Mouse (Mus musculus): ENCODE measurements at regions not wholly inside any gene's neighbourhood (a gene's known extent, or its start where the extent isn't known, plus 50 kb on each side); places are given as distances from the start of the nearest gene placed in this dataset.

DNA sequence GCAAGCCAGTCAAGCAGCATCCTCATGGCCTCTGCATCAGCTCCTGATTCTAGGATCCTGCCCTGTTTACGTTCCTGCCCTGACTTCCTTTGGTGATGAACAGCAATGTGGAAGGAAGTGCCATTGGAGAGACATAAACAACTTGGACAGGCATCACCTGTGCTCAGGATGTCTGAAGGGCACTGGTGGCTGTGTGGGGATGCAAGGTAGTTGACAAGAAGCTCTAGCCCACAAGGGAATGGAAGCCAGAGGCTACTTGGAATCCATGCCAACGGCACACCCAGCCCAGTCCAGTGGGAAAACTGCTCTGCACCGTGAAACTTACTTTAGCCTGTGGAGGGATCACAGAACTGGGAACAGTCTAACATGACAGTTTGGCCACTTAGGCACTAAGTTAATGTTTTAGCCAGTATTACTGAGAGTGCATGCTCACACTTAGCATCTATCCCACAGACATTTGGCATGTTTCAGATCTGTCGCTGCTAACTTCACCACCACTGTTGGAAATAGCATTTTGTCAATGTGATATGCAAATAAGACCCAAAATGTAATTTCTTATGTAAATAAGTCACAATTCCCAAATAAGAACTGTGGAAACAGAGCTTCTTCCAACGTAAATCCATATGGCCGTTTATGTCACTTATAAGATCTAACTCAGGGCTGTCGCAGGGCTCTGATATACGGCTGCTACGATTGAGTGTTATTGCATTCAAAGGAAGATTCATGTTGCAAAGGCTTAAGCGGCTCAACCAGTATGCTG lies 223.5 kb upstream of the Tcerg1l start:
- H3K9me3 ChIP-seq (replicated peaks) = no peaks in the 10 kb centered on the region
- H3K9ac ChIP-seq = no peak overlapping the region
- no peak overlapping the region for H3K27ac ChIP-seq
- no peak; the same call in 1 of the 2 replicates for ATAC-seq
- no peak overlapping the region for H3K4me3 ChIP-seq
- no peak overlapping the region for H3K4me2 ChIP-seq
- no peaks in the 10 kb centered on the region for H3K36me3 ChIP-seq (ENCODE audit: poor library complexity, severe bottlenecking)
- no peaks in the 10 kb centered on the region for H3K27me3 ChIP-seq
- 81% methylated on average over 10 of the region's 10 CpGs for WGBS
- no peaks in the 10 kb centered on the region for H3K4me1 ChIP-seq

DNA sequence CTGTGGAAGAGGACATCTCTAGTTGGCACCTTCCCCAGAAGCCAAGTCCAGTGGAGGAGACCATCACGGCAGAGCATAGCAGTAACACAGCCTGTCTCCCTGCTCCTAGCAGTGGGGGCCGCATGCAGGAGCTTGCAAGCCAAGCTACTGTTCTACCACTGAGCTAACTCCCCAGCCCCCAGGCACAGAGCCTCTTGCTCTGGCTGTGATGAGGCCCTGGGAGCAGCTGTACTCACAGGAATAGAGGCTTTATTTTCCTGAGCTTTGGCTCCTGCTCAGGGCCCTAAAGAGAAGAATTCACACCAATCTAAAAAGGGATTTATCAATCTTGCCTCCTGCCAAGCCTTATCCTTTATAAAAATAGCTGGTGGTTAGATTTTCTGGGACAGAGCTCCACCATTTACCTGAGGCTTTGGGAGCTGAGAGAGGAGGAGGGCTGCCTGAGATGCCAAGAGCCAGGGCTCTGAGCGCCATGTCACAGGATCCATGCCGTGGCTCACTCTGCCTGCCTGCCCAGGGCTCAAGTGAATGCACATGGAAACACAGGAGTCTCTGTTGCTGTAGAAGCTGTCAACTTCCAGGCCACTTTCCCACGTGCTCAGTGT lies 222.7 kb upstream of the Tcerg1l start:
- no peaks in the 10 kb centered on the region for H3K36me3 ChIP-seq (ENCODE audit: poor library complexity, severe bottlenecking)
- no peak overlapping the region for H3K9ac ChIP-seq
- no peak for ATAC-seq
- H3K4me1 ChIP-seq = no peaks in the 10 kb centered on the region
- H3K27me3 ChIP-seq = no peaks in the 10 kb centered on the region
- H3K9me3 ChIP-seq (replicated peaks) = no peaks in the 10 kb centered on the region
- no peak overlapping the region for H3K27ac ChIP-seq
- no peak overlapping the region for H3K4me2 ChIP-seq
- no peak overlapping the region for H3K4me3 ChIP-seq
- 67% methylated on average over 5 of the region's 5 CpGs for WGBS

GRCm38 (mm10) chr7:138616468-138616867 lies 218.9 kb upstream of the Tcerg1l start:
- 70% methylated on average over 2 of the region's 2 CpGs for WGBS
- no peak overlapping the region for H3K9ac ChIP-seq
- no peaks in the 10 kb centered on the region for H3K27me3 ChIP-seq
- H3K4me3 ChIP-seq = no peak overlapping the region
- ATAC-seq = no peak
- no peaks in the 10 kb centered on the region for H3K4me1 ChIP-seq
- no peaks in the 10 kb centered on the region for H3K36me3 ChIP-seq (ENCODE audit: poor library complexity, severe bottlenecking)
- no peaks in the 10 kb centered on the region for H3K9me3 ChIP-seq (replicated peaks)
- no peak overlapping the region for H3K4me2 ChIP-seq
- H3K27ac ChIP-seq = no peak overlapping the region

DNA sequence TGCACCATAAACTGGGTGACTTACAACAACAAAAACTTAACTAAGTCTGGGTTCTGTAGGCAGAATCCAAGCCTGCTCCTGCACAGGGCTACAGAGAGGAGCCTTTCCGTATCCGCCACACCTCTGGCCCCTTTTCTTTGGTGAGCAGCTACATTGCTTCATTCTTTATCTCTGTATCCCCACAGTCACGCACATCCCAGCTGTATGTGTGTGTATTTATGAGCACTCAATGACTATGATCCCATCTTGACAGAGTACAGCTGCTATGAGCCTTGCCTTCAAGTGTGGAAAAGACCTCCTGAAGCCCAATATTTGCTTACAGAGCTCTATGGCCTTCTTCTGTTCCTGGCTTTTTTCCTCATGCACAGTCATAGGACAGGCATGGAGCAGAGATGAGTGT lies 212.1 kb upstream of the Tcerg1l start:
- WGBS = 93% methylated on average over 3 of the region's 3 CpGs
- H3K27me3 ChIP-seq = no peaks in the 10 kb centered on the region
- H3K4me2 ChIP-seq = no peak overlapping the region
- H3K9ac ChIP-seq = no peak overlapping the region
- no peaks in the 10 kb centered on the region for H3K36me3 ChIP-seq (ENCODE audit: poor library complexity, severe bottlenecking)
- no peaks in the 10 kb centered on the region for H3K9me3 ChIP-seq (replicated peaks)
- H3K27ac ChIP-seq = no peak overlapping the region
- H3K4me3 ChIP-seq = no peak overlapping the region
- ATAC-seq = no peak
- H3K4me1 ChIP-seq = peaks cover 21% of the 10 kb centered on the region

DNA sequence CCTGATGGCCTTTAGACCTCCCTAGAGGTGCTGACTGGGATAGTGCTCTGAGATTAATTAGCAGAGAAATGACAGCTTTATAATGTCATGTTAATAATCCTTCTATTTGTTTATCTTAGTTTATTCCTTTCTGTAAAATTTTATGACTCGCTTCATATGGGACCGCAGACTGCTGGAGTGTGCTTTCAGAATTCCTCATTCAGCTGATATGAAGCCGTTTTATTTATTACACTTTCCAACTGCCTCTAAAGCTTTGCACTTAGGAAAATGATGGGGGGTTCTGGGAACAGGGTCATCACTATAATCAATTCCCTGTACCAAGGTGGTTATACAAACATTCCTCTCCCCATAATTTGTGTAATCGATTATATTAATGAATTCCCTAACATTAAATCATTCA lies 211.6 kb upstream of the Tcerg1l start:
- no peak overlapping the region for H3K9ac ChIP-seq
- no peak overlapping the region for H3K4me3 ChIP-seq
- no peak overlapping the region for H3K27ac ChIP-seq
- H3K4me1 ChIP-seq = peaks cover 21% of the 10 kb centered on the region
- WGBS = 90% methylated on average over 4 of the region's 4 CpGs
- no peaks in the 10 kb centered on the region for H3K36me3 ChIP-seq (ENCODE audit: poor library complexity, severe bottlenecking)
- no peaks in the 10 kb centered on the region for H3K27me3 ChIP-seq
- ATAC-seq = no peak
- no peaks in the 10 kb centered on the region for H3K9me3 ChIP-seq (replicated peaks)
- H3K4me2 ChIP-seq = no peak overlapping the region

DNA sequence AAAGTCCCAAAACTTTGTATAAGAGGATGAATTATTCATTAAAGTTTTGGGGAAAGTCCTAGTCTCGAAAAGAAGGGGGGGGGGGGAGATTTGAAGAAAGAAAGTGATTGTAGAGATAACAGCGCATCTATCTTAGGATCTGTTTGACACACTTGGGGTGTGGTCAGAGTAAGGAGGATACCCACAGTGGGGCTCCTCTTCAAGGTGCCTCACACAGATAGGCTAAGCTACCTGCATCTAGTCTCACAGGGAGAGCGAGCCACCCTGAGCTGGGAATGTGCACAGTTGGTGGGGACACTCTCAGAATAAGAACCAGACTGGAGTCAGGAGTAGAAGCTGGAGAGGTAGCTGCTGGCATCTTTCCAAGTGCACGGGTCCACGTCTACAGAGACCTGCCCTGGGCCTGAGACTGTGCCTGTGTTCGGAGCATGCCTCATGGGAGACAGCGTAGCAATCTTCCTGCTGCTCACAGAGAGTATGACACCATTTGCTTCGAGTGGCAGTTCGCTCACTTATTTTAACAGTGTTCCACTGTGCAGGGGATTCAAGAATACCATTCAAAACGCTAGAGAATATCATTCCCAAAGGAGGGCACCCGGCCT lies 208.9 kb upstream of the Tcerg1l start:
- no peak overlapping the region for H3K27ac ChIP-seq

GRCm38 (mm10) chr7:138605923-138606322 lies 208.4 kb upstream of the Tcerg1l start:
- H3K4me1 ChIP-seq = peaks cover 33% of the 10 kb centered on the region
- H3K4me2 ChIP-seq = peak overlapping the region; percentile 3; the same call in 1 of the 2 replicates
- no peak for ATAC-seq
- no peak overlapping the region for H3K4me3 ChIP-seq
- no peak overlapping the region for H3K9ac ChIP-seq
- H3K27ac ChIP-seq = no peak overlapping the region; the same call in 1 of the 2 replicates
- no peaks in the 10 kb centered on the region for H3K9me3 ChIP-seq (replicated peaks)
- H3K36me3 ChIP-seq (ENCODE audit: poor library complexity, severe bottlenecking) = no peaks in the 10 kb centered on the region
- no peaks in the 10 kb centered on the region for H3K27me3 ChIP-seq

More for the DNA sequence above, 208.9 kb upstream of the Tcerg1l start:
- Histone ChIP-seq H3K4me3 (no peak overlapping the region), H3K36me3 (ENCODE audit: poor library complexity, severe bottlenecking) (no peaks in the 10 kb centered on the region), H3K4me2 (no peak overlapping the region), H3K27me3 (no peaks in the 10 kb centered on the region), H3K9ac (no peak overlapping the region), H3K4me1 (peaks cover 28% of the 10 kb centered on the region), H3K9me3 (replicated peaks) (no peaks in the 10 kb centered on the region)
- no peak for ATAC-seq
- WGBS = 42% methylated on average over 11 of the region's 11 CpGs

GRCm38 (mm10) chr7:138601749-138602148 lies 204.2 kb upstream of the Tcerg1l start:
- no peak overlapping the region for H3K4me2 ChIP-seq
- H3K4me1 ChIP-seq = peaks cover 28% of the 10 kb centered on the region
- no peaks in the 10 kb centered on the region for H3K36me3 ChIP-seq (ENCODE audit: poor library complexity, severe bottlenecking)
- WGBS = 58% methylated on average over 4 of the region's 4 CpGs
- no peak overlapping the region for H3K27ac ChIP-seq
- H3K9me3 ChIP-seq (replicated peaks) = no peaks in the 10 kb centered on the region
- ATAC-seq = peak; percentile 53; the same call in 1 of the 2 replicates
- H3K4me3 ChIP-seq = no peak overlapping the region
- no peak overlapping the region for H3K9ac ChIP-seq
- H3K27me3 ChIP-seq = no peaks in the 10 kb centered on the region; the same call in 1 of the 2 replicates

DNA sequence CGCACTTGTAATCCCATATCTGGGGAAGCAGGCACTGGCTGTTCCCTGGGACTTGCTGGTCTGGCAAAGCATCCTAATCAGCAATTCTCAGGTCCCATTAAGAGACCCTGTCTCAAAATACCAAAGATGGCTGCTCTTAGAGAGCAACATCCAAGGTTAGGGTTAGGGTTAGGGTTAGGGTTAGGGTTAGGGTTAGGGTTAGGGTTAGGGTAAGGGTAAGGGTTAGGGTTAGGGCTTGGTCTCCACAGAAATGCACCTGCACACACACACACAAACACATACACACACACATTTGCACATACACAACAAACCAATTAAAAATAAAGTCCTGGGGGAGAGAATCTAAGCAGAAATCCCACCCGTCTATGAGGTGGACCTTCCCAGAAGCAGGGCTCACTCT lies 195.8 kb upstream of the Tcerg1l start:
- WGBS = 86% methylated on average over 2 of the region's 2 CpGs
- H3K9me3 ChIP-seq (replicated peaks) = no peaks in the 10 kb centered on the region
- ATAC-seq = no peak
- H3K27ac ChIP-seq = no peak overlapping the region
- H3K27me3 ChIP-seq = no peaks in the 10 kb centered on the region; the same call in 1 of the 2 replicates
- no peak overlapping the region for H3K9ac ChIP-seq
- no peak overlapping the region for H3K4me3 ChIP-seq
- H3K4me1 ChIP-seq = peaks cover 12% of the 10 kb centered on the region
- no peaks in the 10 kb centered on the region for H3K36me3 ChIP-seq (ENCODE audit: poor library complexity, severe bottlenecking)
- H3K4me2 ChIP-seq = no peak overlapping the region

DNA sequence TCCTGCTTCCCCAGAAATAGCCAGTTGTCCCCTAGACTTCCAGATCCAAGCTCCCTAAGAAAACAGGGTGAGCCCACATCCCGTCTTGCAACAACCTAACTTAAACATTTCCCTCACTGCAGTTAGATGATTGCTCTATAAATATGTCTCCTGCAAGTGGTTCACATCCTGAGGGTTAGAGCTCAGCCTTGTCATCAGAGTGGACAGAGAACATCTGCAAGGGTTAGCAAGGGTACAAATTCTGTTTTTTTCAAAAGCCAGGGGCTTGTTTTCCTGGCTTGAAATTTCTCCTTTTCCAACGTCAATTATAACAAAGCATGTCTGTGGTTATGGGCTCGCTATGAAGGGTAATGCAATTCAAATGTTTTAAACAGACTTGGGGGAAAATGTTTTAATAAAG lies 169.8 kb upstream of the Tcerg1l start:
- Histone ChIP-seq H3K27ac (no peak overlapping the region), H3K36me3 (ENCODE audit: poor library complexity, severe bottlenecking) (no peaks in the 10 kb centered on the region), H3K9ac (no peak overlapping the region), H3K9me3 (replicated peaks) (no peaks in the 10 kb centered on the region), H3K4me1 (no peaks in the 10 kb centered on the region), H3K27me3 (no peaks in the 10 kb centered on the region), H3K4me2 (no peak overlapping the region), H3K4me3 (no peak overlapping the region)
- 90% methylated on average over 3 of the region's 3 CpGs for WGBS
- ATAC-seq = no peak

GRCm38 (mm10) chr7:138551629-138552028 lies 154.1 kb upstream of the Tcerg1l start:
- 0 out of 2 replicates have a peak, but pooled peaks cover 9% of the 10 kb centered on the region for H3K27me3 ChIP-seq
- no peak overlapping the region for H3K4me3 ChIP-seq
- H3K27ac ChIP-seq = no peak overlapping the region
- no peak overlapping the region for H3K9ac ChIP-seq
- WGBS = 80% methylated on average over 10 of the region's 10 CpGs
- H3K4me2 ChIP-seq = no peak overlapping the region
- H3K4me1 ChIP-seq = peaks cover 24% of the 10 kb centered on the region
- H3K9me3 ChIP-seq (replicated peaks) = no peaks in the 10 kb centered on the region
- H3K36me3 ChIP-seq (ENCODE audit: poor library complexity, severe bottlenecking) = no peaks in the 10 kb centered on the region
- ATAC-seq = no peak

DNA sequence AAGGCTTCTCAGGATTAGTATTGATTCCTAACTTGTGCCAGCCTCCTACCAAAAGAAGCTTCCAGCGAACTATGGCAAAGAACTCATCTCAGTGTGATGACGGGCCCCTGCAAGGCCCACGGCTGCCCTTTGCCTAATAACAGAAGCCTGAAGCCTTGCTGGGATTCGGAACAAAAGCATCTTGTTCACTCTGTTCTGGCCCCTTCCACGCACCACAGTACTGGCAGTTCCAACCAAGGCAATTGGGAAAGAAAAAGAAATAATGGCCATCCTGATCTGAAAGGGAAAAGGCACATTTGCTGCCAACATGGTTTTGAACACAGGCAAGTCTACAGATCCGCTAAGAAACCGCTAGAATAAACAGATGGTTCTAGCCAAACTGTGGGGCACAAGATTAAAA lies 150.4 kb upstream of the Tcerg1l start:
- Histone ChIP-seq H3K4me3 (no peak overlapping the region), H3K4me1 (peaks cover 24% of the 10 kb centered on the region), H3K36me3 (ENCODE audit: poor library complexity, severe bottlenecking) (no peaks in the 10 kb centered on the region), H3K9me3 (replicated peaks) (no peaks in the 10 kb centered on the region), H3K27me3 (0 out of 2 replicates have a peak, but pooled peaks cover 9% of the 10 kb centered on the region), H3K4me2 (no peak overlapping the region), H3K9ac (no peak overlapping the region), H3K27ac (no peak overlapping the region)
- WGBS = 60% methylated on average over 7 of the region's 7 CpGs
- ATAC-seq = no peak

Data from forebrain, embryonic 13.5 days (tissue).